Mouse (Mus musculus) CH12.LX (cell line): ENCODE results near the gene Tmem117.

Experiments used
- CTCF ChIP-seq, 2 experiments: IDR thresholded peaks in 1 of 2; conservative IDR thresholded peaks in 1 of 2; 2 replicates each; pipeline ENCODE4 v1.5.1; 2011 to 2012; ENCODE audit warnings: low read depth in 2 of 2, low read length in 2 of 2, improper control_type of control experiment in 1 of 2, inconsistent platforms in 1 of 2, mild to moderate bottlenecking in 1 of 2, moderate library complexity in 1 of 2
- POLR2A ChIP-seq: IDR thresholded peaks from 2 replicates; pipeline ENCODE4 v1.6.1; 2011; ENCODE audit warnings: low read depth, mild to moderate bottlenecking, improper control_type of control experiment, low read length
- POLR2AphosphoS2 ChIP-seq: IDR thresholded peaks from 2 replicates; pipeline ENCODE4 v1.6.1; 2011; ENCODE audit warnings: low read depth, low read length, improper control_type of control experiment
- RAD21 ChIP-seq: IDR thresholded peaks from 2 replicates; pipeline ENCODE4 v1.6.1; 2011; ENCODE audit warnings: low read depth, mild to moderate bottlenecking, low read length, improper control_type of control experiment, moderate library complexity
- TCF12 ChIP-seq: IDR thresholded peaks from 2 replicates; pipeline ENCODE4 v1.6.1; 2014; ENCODE audit warnings: low read depth, mild to moderate bottlenecking, inconsistent platforms, low read length, improper control_type of control experiment
- USF1 ChIP-seq: IDR thresholded peaks from 2 replicates; pipeline ENCODE4 v1.6.1; 2014; ENCODE audit warnings: low read depth, mild to moderate bottlenecking, inconsistent platforms, low read length, improper control_type of control experiment
- ZC3H11A ChIP-seq: IDR thresholded peaks from 2 replicates; pipeline ENCODE4 v1.6.1; 2012; ENCODE audit warnings: low read depth, mild to moderate bottlenecking, inconsistent platforms, low read length, improper control_type of control experiment
- ZKSCAN1 ChIP-seq: IDR thresholded peaks from 2 replicates; pipeline ENCODE4 v1.6.1; 2012; ENCODE audit warnings: low read depth, inconsistent platforms, low read length, improper control_type of control experiment, borderline replicate concordance
- ZNF384 ChIP-seq: IDR thresholded peaks from 2 replicates; pipeline ENCODE4 v1.6.1; 2012; ENCODE audit warnings: low read depth, low read length, improper control_type of control experiment, inconsistent platforms

GRCm38 (mm10) chr15:94864134-94864533 lies 235.1 kb downstream of the Tmem117 start:
- TF ChIP-seq TCF12 (no peak), CTCF (conservative IDR thresholded peaks at IDR 0.05 in 1 of 2, IDR thresholded peaks at IDR 0.05 in 1 of 2; ENCODE audit: low read depth in 2 of 2, low read length in 2 of 2) (no peak), ZC3H11A (no peak), POLR2A (no peak), ZKSCAN1 (no peak), POLR2AphosphoS2 (no peak), USF1 (no peak), RAD21 (no peak), ZNF384 (no peak)
